Mouse (Mus musculus) cerebellum, adult 11 months (tissue): ENCODE results near the gene Gm45261.

Experiments used
- DNase-seq: peaks from one replicate; pipeline ENCODE4 v3.0.0; 2022

Gene Gm45261

DNA sequence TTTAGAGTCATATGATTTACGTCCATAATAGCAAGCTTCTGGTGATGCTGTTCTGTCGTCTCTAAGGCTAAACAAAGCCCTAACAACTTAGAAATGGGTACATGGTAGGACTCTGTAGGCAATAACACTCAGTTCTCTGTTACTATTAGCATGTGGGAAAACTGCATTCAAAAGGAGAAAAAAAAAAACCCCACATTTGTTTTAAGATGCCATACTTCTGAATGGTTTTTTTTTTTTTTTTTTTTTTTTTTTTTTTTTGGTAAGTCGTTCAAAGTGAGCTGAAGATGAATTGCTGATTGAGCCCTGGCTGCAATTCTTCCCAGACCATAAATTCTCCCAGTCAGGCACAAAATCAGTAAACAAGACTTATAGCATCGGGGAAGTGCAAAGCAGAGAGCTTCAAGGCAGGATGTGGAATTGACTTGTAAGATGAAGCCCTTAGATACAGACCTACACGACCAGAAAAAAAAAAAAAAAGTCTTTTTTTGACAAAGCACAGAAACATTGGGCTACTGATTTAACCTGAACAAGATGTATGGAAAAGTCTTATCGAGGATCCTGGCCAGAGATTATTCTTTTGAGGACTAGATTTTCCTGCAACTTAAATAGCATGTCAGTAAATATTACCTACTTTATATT lies 51.7 kb downstream of the Gm45261 start:
- DNase-seq, result no peak

DNA sequence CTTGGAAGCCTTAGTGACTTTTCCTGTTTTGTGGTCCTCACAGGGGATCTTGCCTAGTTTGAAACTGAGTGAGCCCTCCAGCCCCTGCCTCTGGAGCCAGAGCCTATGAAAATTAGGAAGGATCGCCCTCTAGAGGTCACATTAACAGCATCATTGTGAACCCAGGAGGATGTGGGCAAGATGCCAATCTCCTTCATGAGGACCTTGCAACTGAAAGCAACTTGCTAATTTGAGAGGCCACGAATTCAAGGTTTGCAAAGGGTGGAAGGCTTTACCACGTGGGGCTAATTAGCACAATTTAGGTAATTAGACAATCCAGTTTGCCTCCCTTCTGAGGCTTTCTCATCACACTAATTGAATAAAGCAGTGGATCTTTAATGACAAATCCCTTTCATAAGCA lies 52.7 kb downstream of the Gm45261 start:
- DNase-seq, result peak; percentile 62

DNA sequence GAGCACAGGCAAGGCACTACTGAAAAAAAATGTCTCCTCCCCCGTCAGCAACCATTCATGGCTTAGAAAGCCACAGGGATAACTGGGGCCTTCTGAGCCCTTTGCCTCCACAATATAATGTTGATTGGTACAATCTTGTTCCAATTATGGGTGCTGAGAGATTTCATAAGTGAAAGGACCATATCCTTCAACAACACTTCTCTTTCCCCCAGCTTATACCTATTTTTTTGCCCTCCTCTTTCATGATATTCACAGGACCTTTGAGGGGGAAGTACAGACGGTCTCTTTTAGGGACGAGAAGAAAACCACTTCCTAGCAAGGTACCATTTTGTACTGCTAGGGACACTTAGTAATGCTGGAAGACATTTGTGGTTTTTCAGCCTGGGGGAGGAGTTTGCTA lies 57.1 kb downstream of the Gm45261 start:
- DNase-seq, result no peak

DNA sequence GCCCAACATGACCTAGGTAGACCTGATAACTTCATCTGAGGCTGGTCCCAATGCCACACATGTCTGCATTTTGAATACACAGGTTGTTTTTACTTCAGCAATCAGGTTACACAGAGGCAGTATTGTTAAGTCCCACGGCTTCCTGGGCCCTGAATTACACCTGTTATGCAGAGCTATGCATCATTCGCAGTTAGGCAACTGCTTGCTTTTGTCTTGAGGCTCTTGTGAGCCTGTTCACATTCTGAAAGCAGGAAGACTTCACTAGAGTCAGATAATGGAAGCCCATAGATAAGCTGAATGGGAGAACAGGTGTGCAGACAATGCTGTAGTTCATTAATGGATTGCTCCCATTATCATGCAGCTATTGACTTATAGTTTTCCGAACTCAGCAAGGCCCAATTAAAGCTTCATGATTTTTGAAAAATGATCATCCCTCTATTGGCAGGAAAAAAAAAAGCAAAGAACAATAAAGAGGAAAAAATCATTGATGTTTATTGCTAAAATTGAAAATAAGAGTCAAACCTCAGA lies 57.8 kb downstream of the Gm45261 start:
- DNase-seq, result no peak

DNA sequence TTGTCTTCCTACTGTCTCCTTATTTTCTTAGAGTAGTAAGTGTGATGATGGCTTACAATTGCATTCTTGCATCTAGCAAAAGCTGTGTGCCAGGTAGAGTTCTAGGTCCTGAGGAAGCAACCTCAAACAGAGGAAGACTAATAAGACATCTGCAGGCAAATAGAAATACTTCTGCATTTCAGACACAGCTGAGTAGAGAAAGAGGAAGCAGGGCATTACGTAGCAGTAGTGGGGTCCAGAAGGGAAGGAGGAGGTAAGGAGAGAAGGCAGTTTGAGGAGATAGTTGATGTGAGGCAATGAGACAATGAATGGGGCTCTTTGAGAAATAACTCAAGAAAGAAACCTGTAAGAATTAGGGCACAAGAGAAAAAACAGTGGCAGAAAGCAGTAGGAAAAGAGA lies 59.3 kb downstream of the Gm45261 start:
- DNase-seq, result no peak
